Mouse (Mus musculus) CH12.LX (cell line): ENCODE data around the gene Wbp1l. TPM values are rescaled to one million over a fixed set of nuclear protein-coding genes. Genes with fewer than 3 reads are reported as not detected.

ENCODE experiments used
- DNase-seq: peaks from one replicate; pipeline ENCODE4 v3.0.0-alpha.2; 2013; ENCODE audit errors: extremely low read depth
- H3K27ac ChIP-seq: 2 replicates; pipeline ENCODE4 v1.5.1; 2012; ENCODE audit warnings: low read depth, mild to moderate bottlenecking, control low read depth, moderate library complexity; ENCODE audit not compliant: insufficient read depth
- H3K27me3 ChIP-seq: replicated peaks from 2 replicates; pipeline ENCODE3; 2012; ENCODE audit warnings: inconsistent platforms
- H3K36me3 ChIP-seq, 2 experiments: replicated peaks in 1 of 2; 2 replicates each; pipeline versions ENCODE3 to v1.6.1; 2012; ENCODE audit warnings: inconsistent platforms in 1 of 2, low read length in 1 of 2, mild to moderate bottlenecking in 1 of 2, mixed read lengths in 1 of 2, moderate library complexity in 1 of 2; ENCODE audit not compliant: control insufficient read depth in 1 of 2, insufficient read depth in 1 of 2
- H3K4me1 ChIP-seq, 2 experiments: 2 replicates each; pipeline ENCODE4 v1.6.1; 2012; ENCODE audit warnings: inconsistent platforms in 1 of 2, moderate library complexity in 1 of 2; ENCODE audit not compliant: insufficient read depth in 2 of 2, control insufficient read depth in 1 of 2
- H3K4me2 ChIP-seq: 2 replicates; pipeline ENCODE4 v1.6.1; 2012; ENCODE audit warnings: low read depth, mild to moderate bottlenecking, control low read depth; ENCODE audit not compliant: poor library complexity, insufficient read depth, severe bottlenecking
- H3K4me3 ChIP-seq, 3 experiments: fragments of 150-350 bp in 1 of 3; sonication (generic) in 1 of 3; replicated peaks in 1 of 3; 2 replicates each; pipeline versions ENCODE3 to v1.5.1; 2011 to 2012; ENCODE audit warnings: low read depth in 2 of 3, low read length in 2 of 3, mild to moderate bottlenecking in 2 of 3, moderate library complexity in 2 of 3, control low read depth in 1 of 3, improper control_type of control experiment in 1 of 3, inconsistent platforms in 1 of 3, mixed read lengths in 1 of 3; ENCODE audit not compliant: poor library complexity in 1 of 3
- H3K79me2 ChIP-seq: replicated peaks from 2 replicates; pipeline ENCODE4 v1.6.1; 2012; ENCODE audit warnings: mild to moderate bottlenecking, moderate library complexity; ENCODE audit not compliant: control insufficient read depth, poor library complexity, insufficient read depth, severe bottlenecking; ENCODE audit errors: extremely low read depth
- H3K9ac ChIP-seq: 2 replicates; pipeline ENCODE4 v1.6.1; 2012; ENCODE audit warnings: low read depth, mild to moderate bottlenecking, control low read depth, moderate library complexity; ENCODE audit not compliant: insufficient read depth
- H3K9me3 ChIP-seq: replicated peaks from 2 replicates; pipeline ENCODE3; 2012; ENCODE audit warnings: low read length, inconsistent platforms, mixed read lengths
- BHLHE40 ChIP-seq: IDR thresholded peaks from 2 replicates; pipeline ENCODE4 v1.6.1; 2011; ENCODE audit warnings: mild to moderate bottlenecking, low read depth, low read length, improper control_type of control experiment
- CHD1 ChIP-seq: IDR thresholded peaks from 2 replicates; pipeline ENCODE4 v1.6.1; 2012; ENCODE audit warnings: low read depth, low read length, improper control_type of control experiment, inconsistent platforms
- CHD2 ChIP-seq: IDR thresholded peaks from 2 replicates; pipeline ENCODE4 v1.6.1; 2011; ENCODE audit warnings: low read length, improper control_type of control experiment
- E2F4 ChIP-seq: IDR thresholded peaks from 2 replicates; pipeline ENCODE4 v1.6.1; 2011; ENCODE audit warnings: low read depth, low read length, improper control_type of control experiment; ENCODE audit not compliant: insufficient replicate concordance
- EP300 ChIP-seq: IDR thresholded peaks from 2 replicates; pipeline ENCODE4 v1.6.1; 2011; ENCODE audit warnings: low read length, improper control_type of control experiment
- ETS1 ChIP-seq: conservative IDR thresholded peaks from 2 replicates; pipeline ENCODE4 v1.6.1; 2012; ENCODE audit warnings: low read depth, mild to moderate bottlenecking, inconsistent platforms, low read length, improper control_type of control experiment, moderate library complexity
- GABPA ChIP-seq: IDR thresholded peaks from 2 replicates; pipeline ENCODE4 v1.6.1; 2012; ENCODE audit warnings: low read depth, low read length, improper control_type of control experiment, inconsistent platforms; ENCODE audit not compliant: insufficient replicate concordance
- IRF4 ChIP-seq: IDR thresholded peaks from 2 replicates; pipeline ENCODE4 v1.6.1; 2014; ENCODE audit warnings: low read depth, mild to moderate bottlenecking, inconsistent platforms, low read length, improper control_type of control experiment
- JUN ChIP-seq: IDR thresholded peaks from 2 replicates; pipeline ENCODE4 v1.6.1; 2011; ENCODE audit warnings: low read depth, mild to moderate bottlenecking, low read length, improper control_type of control experiment, moderate library complexity; ENCODE audit not compliant: insufficient read depth
- KAT2A ChIP-seq: IDR thresholded peaks from 2 replicates; pipeline ENCODE4 v1.6.1; 2012; ENCODE audit warnings: low read length, improper control_type of control experiment, inconsistent platforms; ENCODE audit not compliant: insufficient replicate concordance
- MAFK ChIP-seq: IDR thresholded peaks from 2 replicates; pipeline ENCODE4 v1.6.1; 2011; ENCODE audit warnings: low read length, improper control_type of control experiment; ENCODE audit not compliant: insufficient replicate concordance
- MAX ChIP-seq: IDR thresholded peaks from 2 replicates; pipeline ENCODE4 v1.6.1; 2011; ENCODE audit warnings: low read length, improper control_type of control experiment
- MEF2A ChIP-seq: IDR thresholded peaks from 2 replicates; pipeline ENCODE4 v1.6.1; 2014; ENCODE audit warnings: low read depth, mild to moderate bottlenecking, inconsistent platforms, low read length, improper control_type of control experiment, borderline replicate concordance
- MXI1 ChIP-seq: IDR thresholded peaks from 2 replicates; pipeline ENCODE4 v1.6.1; 2011; ENCODE audit warnings: mild to moderate bottlenecking, low read depth, low read length, improper control_type of control experiment
- MYC ChIP-seq: IDR thresholded peaks from 2 replicates; pipeline ENCODE4 v1.6.1; 2011; ENCODE audit warnings: low read depth, mild to moderate bottlenecking, improper control_type of control experiment, low read length
- NELFE ChIP-seq: IDR thresholded peaks from 2 replicates; pipeline ENCODE4 v1.6.1; 2011; ENCODE audit warnings: low read depth, low read length, improper control_type of control experiment
- PAX5 ChIP-seq: IDR thresholded peaks from 2 replicates; pipeline ENCODE4 v1.6.1; 2012; ENCODE audit warnings: low read length, inconsistent platforms, mixed read lengths
- POLR2AphosphoS2 ChIP-seq: IDR thresholded peaks from 2 replicates; pipeline ENCODE4 v1.6.1; 2011; ENCODE audit warnings: low read depth, low read length, improper control_type of control experiment
- RAD21 ChIP-seq: IDR thresholded peaks from 2 replicates; pipeline ENCODE4 v1.6.1; 2011; ENCODE audit warnings: low read depth, mild to moderate bottlenecking, low read length, improper control_type of control experiment, moderate library complexity
- RCOR1 ChIP-seq: conservative IDR thresholded peaks from 2 replicates; pipeline ENCODE4 v1.6.1; 2012; ENCODE audit warnings: low read depth, mild to moderate bottlenecking, inconsistent platforms, low read length, improper control_type of control experiment
- SIN3A ChIP-seq: IDR thresholded peaks from 2 replicates; pipeline ENCODE4 v1.6.1; 2012; ENCODE audit warnings: low read length, improper control_type of control experiment, inconsistent platforms
- SMC3 ChIP-seq: IDR thresholded peaks from 2 replicates; pipeline ENCODE4 v1.6.1; 2011; ENCODE audit warnings: low read depth, low read length, improper control_type of control experiment
- TCF12 ChIP-seq: IDR thresholded peaks from 2 replicates; pipeline ENCODE4 v1.6.1; 2014; ENCODE audit warnings: low read depth, mild to moderate bottlenecking, inconsistent platforms, low read length, improper control_type of control experiment
- UBTF ChIP-seq: IDR thresholded peaks from 2 replicates; pipeline ENCODE4 v1.6.1; 2012; ENCODE audit warnings: low read depth, mild to moderate bottlenecking, inconsistent platforms, low read length, improper control_type of control experiment, moderate library complexity
- USF2 ChIP-seq: conservative IDR thresholded peaks from 2 replicates; pipeline ENCODE4 v1.6.1; 2011; ENCODE audit warnings: low read depth, low read length, improper control_type of control experiment
- ZC3H11A ChIP-seq: IDR thresholded peaks from 2 replicates; pipeline ENCODE4 v1.6.1; 2012; ENCODE audit warnings: low read depth, mild to moderate bottlenecking, inconsistent platforms, low read length, improper control_type of control experiment
- ZKSCAN1 ChIP-seq: IDR thresholded peaks from 2 replicates; pipeline ENCODE4 v1.6.1; 2012; ENCODE audit warnings: low read depth, inconsistent platforms, low read length, improper control_type of control experiment, borderline replicate concordance
- ZMIZ1 ChIP-seq: IDR thresholded peaks from 2 replicates; pipeline ENCODE4 v1.6.1; 2012; ENCODE audit warnings: low read depth, mild to moderate bottlenecking, inconsistent platforms, low read length, improper control_type of control experiment
- ZNF384 ChIP-seq: IDR thresholded peaks from 2 replicates; pipeline ENCODE4 v1.6.1; 2012; ENCODE audit warnings: low read depth, low read length, improper control_type of control experiment, inconsistent platforms
- dilution Hi-C: fragments of 300-500 bp; cut with MboI; formaldehyde crosslinking; loops from 2 replicates; pipeline ENCODE4 v1.14.3; 2020; ENCODE audit warnings: low sequenced_read_pairs; ENCODE audit not compliant: extremely low pct_unique_long_range_greater_than_20kb, extremely low pct_ligation_motif_present
- in situ Hi-C: fragments of 300-500 bp; cut with MboI; formaldehyde crosslinking; loops from 3 replicates; pipeline ENCODE4 v1.14.3; 2019; ENCODE audit warnings: low sequenced_read_pairs, low pct_ligation_motif_present, low pct_unique_long_range_greater_than_20kb, mixed read lengths
- polyA plus RNA-seq: library from polyadenylated mRNA; unstranded; fragments of >175 nt; gene quantifications from 2 replicates; pipeline ENCODE4 v1.2.1, GENCODE M21; 2012; ENCODE audit warnings: low read depth; ENCODE audit not compliant: insufficient read length
- total RNA-seq, 2 experiments: library from RNA; depleted of rRNA; stranded (reverse); fragments of 300-350 nt in 1 of 2; fragments of >200 nt in 1 of 2; gene quantifications; 2 replicates each; pipeline ENCODE4 v1.2.3; 2012 to 2014

The Wbp1l gene
- total and polyA plus RNA-seq, 3 experiments, result 11.6 to 23.5 (median 17.4) TPM

DNA sequence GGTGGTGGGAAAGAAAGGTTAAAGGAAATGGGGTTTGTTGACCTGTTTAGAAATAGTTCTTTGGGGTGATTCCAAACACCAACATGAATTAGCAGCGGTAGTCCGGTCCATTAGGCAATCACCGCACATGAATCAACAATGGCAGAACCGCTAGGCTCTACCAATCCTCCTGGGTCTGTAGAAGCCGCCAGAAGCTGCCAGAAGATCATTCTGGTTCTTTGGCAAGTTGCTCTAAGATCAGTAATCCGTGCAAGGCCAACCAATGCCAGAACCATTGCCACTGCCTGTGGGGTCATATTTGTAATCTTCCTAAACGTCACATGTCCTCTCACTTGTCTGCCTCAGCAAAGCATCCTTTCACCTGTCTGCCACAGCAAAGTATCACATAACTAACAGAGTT, 98.1 kb downstream of the Wbp1l start:
- Histone ChIP-seq H3K27me3 (no peaks in the 10 kb centered on the region), H3K79me2 (no peaks in the 10 kb centered on the region), H3K4me3 (no peak overlapping the region), H3K4me1 (peaks cover 19 to 39% of the 10 kb centered on the region in 2 experiments), H3K36me3 (peaks cover 5 to 58% of the 10 kb centered on the region in 2 experiments), H3K9ac (no peak overlapping the region), H3K4me2 (no peak overlapping the region), H3K27ac (no peak overlapping the region; the same call in 1 of the 2 replicates), H3K9me3 (peaks cover 8% of the 10 kb centered on the region)
- DNase-seq, result no peak
- in situ Hi-C loops (no loop called here), dilution Hi-C loops (no loop called here)
- TF ChIP-seq CHD1 (no peak), BHLHE40 (no peak), USF2 (no peak), TCF12 (no peak), IRF4 (no peak), MAX (no peak), CHD2 (no peak), ZMIZ1 (no peak), JUN (no peak), POLR2AphosphoS2 (no peak), NELFE (no peak), MAFK (no peak)

GRCm38 (mm10) chr19:46697840-46698517, 99.1 kb downstream of the Wbp1l start:
- H3K4me1 ChIP-seq, result peaks cover 19 to 33% of the 10 kb centered on the region in 2 experiments
- no peaks in the 10 kb centered on the region for H3K79me2 ChIP-seq
- peak; percentile 82 for DNase-seq
- H3K4me2 ChIP-seq, result peak overlapping the region; percentile 53
- H3K36me3 ChIP-seq, result peaks cover 5 to 56% of the 10 kb centered on the region in 2 experiments
- H3K4me3 ChIP-seq, result peak overlapping the region; percentile 42 to 56 (median 45)
- H3K27ac ChIP-seq, result peak overlapping the region; percentile 75
- H3K27me3 ChIP-seq, result no peaks in the 10 kb centered on the region
- dilution Hi-C loops, result no loop called here
- in situ Hi-C loops, result no loop called here
- peaks cover 8% of the 10 kb centered on the region for H3K9me3 ChIP-seq
- peak overlapping the region; percentile 51 for H3K9ac ChIP-seq
- TF ChIP-seq CHD1 (no peak), IRF4 (no peak), ETS1 (peak; percentile 78), PAX5 (no peak), TCF12 (peak; percentile 59), UBTF (no peak), KAT2A (0 out of 2 replicates have a peak, but pooled peaks have one; percentile 15), CHD2 (no peak), ZKSCAN1 (no peak), RCOR1 (no peak), JUN (no peak), ZMIZ1 (0 out of 2 replicates have a peak, but pooled peaks have one; percentile 35), POLR2AphosphoS2 (no peak), ZC3H11A (no peak), GABPA (no peak), MAX (peak; percentile 75), EP300 (peak; percentile 41; the same call in 1 of the 2 replicates), ZNF384 (no peak), MAFK (no peak), RAD21 (no peak), MEF2A (peak; percentile 54; the same call in 1 of the 2 replicates), SMC3 (no peak), E2F4 (0 out of 2 replicates have a peak, but pooled peaks have one; percentile 30), MXI1 (peak; percentile 71), SIN3A (peak; percentile 83), MYC (peak; percentile 57; the same call in 1 of the 2 replicates)
